Mouse (Mus musculus) kidney, adult 10 weeks (tissue): ENCODE measurements around the gene 1700025G04Rik. TPM values are rescaled to one million over a fixed set of nuclear protein-coding genes. Genes with fewer than 3 reads are reported as not detected.

ENCODE experiments used
- polyA plus RNA-seq: library from polyadenylated mRNA; stranded (reverse); fragments of 350-450 nt; fragmentation: Illumina TruSeq; extraction: RNeasy Lipid Tissue Mini Kit (QIAGEN cat#74804); gene quantifications from one replicate; pipeline ENCODE4 v1.2.3, GENCODE M21; 2014; ENCODE audit warnings: low read depth, low replicate concordance

1700025G04Rik gene
- 15.7 TPM for polyA plus RNA-seq

GRCm38 (mm10) chr1:152090018-152090553 lies at the start of gene 1700025G04Rik:
1700025G04Rik (minus strand) TSS chr1:152090125.

